ENCODE assay signal across 8 mouse cellular contexts in genomic region chr7:6730241-6730640, GRCm38 (mm10). TPM values are rescaled to one million over a fixed set of nuclear protein-coding genes. Genes with fewer than 3 reads are reported as not detected.
DNase-seq lines count a peak whose midpoint lies in the region; ATAC-seq and TF ChIP-seq lines count a peak whose summit lies in the region.

TSS of gene Peg3 (minus strand) at chr7:6730431.
TSS of gene Usp29 (plus strand) at chr7:6730578.

- CTCF ChIA-PET in Patski (lab: Charles Lee), result interaction anchor here (1.8 to 2.2 kb wide), 3 partner anchors 9 to 206 kb away, joined by 4 to 7 read pairs (median 6); no protein-coding TSS in a partner anchor

- peak; percentile 53 for DNase-seq in Patski (ENCODE audit: low read depth, low spot score)
- DNase-seq in cerebellum, adult 2 months, result peak; percentile 92 to 96
- DNase-seq in forelimb bud, embryonic 11.5 days (ENCODE audit: low read depth, low spot score), result peak; percentile 92
- DNase-seq in heart, postnatal 36 days, result peak; percentile 68 to 71
- peak; percentile 90 to 92 for DNase-seq in layer of hippocampus, adult 18-20 months (ENCODE audit: low spot score in 2 of 2)
- peak; percentile 71 for DNase-seq in ovary, adult 18-20 months (ENCODE audit: low spot score)
- DNase-seq in yolk sac, embryonic 10.5 days (ENCODE audit: low spot score), result peak; percentile 93

- H3K4me2 ChIP-seq in liver, embryonic 16.5 days (ENCODE audit: low read depth, low read length), result peak within 1 kb of the TSS; percentile 50

- TF ChIP-seq CTCF in Patski (IDR thresholded peaks at IDR 0.05), result no peak
- TF ChIP-seq CTCF in cerebellum, adult 2 months (IDR thresholded peaks at IDR 0.05; ENCODE audit: borderline replicate concordance, insufficient read depth, low read depth, low read length), result no peak

- H3K27me3 ChIP-seq in Patski, result no peaks in the 10 kb centered on the region
- H3K27me3 ChIP-seq in cerebellum, adult 2 months (ENCODE audit: control insufficient read depth, insufficient read depth, low read length), result no peaks in the 10 kb centered on the region
- H3K27me3 ChIP-seq in liver, embryonic 16.5 days (ENCODE audit: control insufficient read depth, insufficient read depth, low read depth, low read length), result peaks cover 3% of the 10 kb centered on the region; the same call in 1 of the 2 replicates

- H3K36me3 ChIP-seq in liver, embryonic 16.5 days (ENCODE audit: control insufficient read depth, insufficient read depth), result no peaks in the 10 kb centered on the region

- no peaks in the 10 kb centered on the region for H3K4me1 ChIP-seq in cerebellum, adult 2 months (ENCODE audit: control insufficient read depth, insufficient read depth, low read length)
- H3K4me1 ChIP-seq in liver, embryonic 16.5 days (ENCODE audit: control insufficient read depth, low read depth, low read length), result no peaks in the 10 kb centered on the region

- in situ Hi-C loops in Patski (cut with MboI; ENCODE audit: low pct_unique_long_range_greater_than_20kb), result no loop called here

- peak; percentile 24 for ATAC-seq in Patski
- peak; percentile 42 for ATAC-seq in liver, embryonic 16.5 days (ENCODE audit: low read depth)

- H3K9me3 ChIP-seq in liver, embryonic 16.5 days (replicated peaks; ENCODE audit: control insufficient read depth, low read length), result peaks cover 14% of the 10 kb centered on the region

- WGBS in cerebellum, adult 2 months, result 46% methylated on average over 24 of the region's 24 CpGs
- WGBS in liver, embryonic 16.5 days (ENCODE audit: insufficient replicate concordance), result 48% methylated on average over 24 of the region's 24 CpGs

- peak within 1 kb of the TSS; percentile 29 for H3K9ac ChIP-seq in liver, embryonic 16.5 days (ENCODE audit: low read depth, low read length)

- POLR2A ChIA-PET in Patski (lab: Charles Lee), result no interaction called here

- intact Hi-C loops in heart, postnatal 36 days (cut with DNase I), result no loop called here

- H3K27ac ChIP-seq in cerebellum, adult 2 months (ENCODE audit: insufficient read depth, low read length), result peak within 1 kb of the TSS; percentile 94
- H3K27ac ChIP-seq in liver, embryonic 16.5 days (ENCODE audit: low read length), result peak within 1 kb of the TSS; percentile 70

- peak; percentile 99 for TF ChIP-seq POLR2A in cerebellum, adult 2 months (IDR thresholded peaks at IDR 0.05; ENCODE audit: borderline replicate concordance, insufficient read depth, low read length)

- H3K4me3 ChIP-seq in cerebellum, adult 2 months (replicated peaks; ENCODE audit: insufficient read depth, low read depth, low read length), result peak within 1 kb of the TSS; percentile 89
- peak within 1 kb of the TSS; percentile 58 for H3K4me3 ChIP-seq in liver, embryonic 16.5 days (ENCODE audit: low read depth, low read length)

RNA-seq across cellular contexts. Expression of gene Peg3, which starts in this region (rescaled TPM):
- polyA plus RNA-seq in Patski (2021), result 90.8 TPM
- polyA plus RNA-seq in cerebellum, adult 2 months (2012; rRNA removed), result 195 TPM in 2 replicates
- 10 to 100 TPM in 1 of 2 experiments, 1 to 10 TPM in 1; 7.6 to 11.3 TPM for total RNA-seq in heart, postnatal 36 days (2021)
- total RNA-seq in layer of hippocampus, adult 18-20 months (2021), result 100 to 1,000 TPM; 180 to 186 TPM
- polyA plus RNA-seq in liver, embryonic 16.5 days (2015; fragmentation: Nextera tagmentation; extraction: Ambion mirVana), result 54.7 and 61.1 TPM in 2 replicates

RNA-seq across cellular contexts. Expression of gene Usp29, which starts in this region (rescaled TPM):
- 4.3 TPM for polyA plus RNA-seq in Patski (2021)
- polyA plus RNA-seq in cerebellum, adult 2 months (2012; rRNA removed), result 17.1 and 17.8 TPM in 2 replicates
- total RNA-seq in heart, postnatal 36 days (2021), result under 1 TPM; 0.08 to 0.17 TPM
- 10 to 100 TPM; 27.4 to 31.6 TPM for total RNA-seq in layer of hippocampus, adult 18-20 months (2021)
- polyA plus RNA-seq in liver, embryonic 16.5 days (2015; fragmentation: Nextera tagmentation; extraction: Ambion mirVana), result 1.7 and 2.0 TPM in 2 replicates

Comparison
In these comparisons a context has a peak if more than half of its experiments do, and no peak if none do; other contexts are left out.
1. Peak in every context shown above with its lines: DNase-seq, ATAC-seq, H3K4me3 ChIP-seq and H3K27ac ChIP-seq.
2. RNA of gene Peg3 (total RNA-seq): 180 to 186 TPM in layer of hippocampus, adult 18-20 months; 7.6 to 11.3 TPM in heart, postnatal 36 days; every median in the first group is over 10 times any median in the second.
3. RNA of gene Usp29 (total RNA-seq): 27.4 to 31.6 TPM in layer of hippocampus, adult 18-20 months; 0.08 to 0.17 TPM in heart, postnatal 36 days; every median in the first group is over 10 times any median in the second.